Mouse (Mus musculus) lung, postnatal 10 days (tissue): Measurements from ENCODE around the gene Csrnp1.
"Not testable (repeated sequence)": the region's sequence is repeated elsewhere in the genome, so short reads cannot be mapped to it uniquely, and the experiment has no call there.

Experiments
- DNase-seq: peaks from one replicate; pipeline ENCODE4 v3.0.0; 2021

Csrnp1 gene

DNA sequence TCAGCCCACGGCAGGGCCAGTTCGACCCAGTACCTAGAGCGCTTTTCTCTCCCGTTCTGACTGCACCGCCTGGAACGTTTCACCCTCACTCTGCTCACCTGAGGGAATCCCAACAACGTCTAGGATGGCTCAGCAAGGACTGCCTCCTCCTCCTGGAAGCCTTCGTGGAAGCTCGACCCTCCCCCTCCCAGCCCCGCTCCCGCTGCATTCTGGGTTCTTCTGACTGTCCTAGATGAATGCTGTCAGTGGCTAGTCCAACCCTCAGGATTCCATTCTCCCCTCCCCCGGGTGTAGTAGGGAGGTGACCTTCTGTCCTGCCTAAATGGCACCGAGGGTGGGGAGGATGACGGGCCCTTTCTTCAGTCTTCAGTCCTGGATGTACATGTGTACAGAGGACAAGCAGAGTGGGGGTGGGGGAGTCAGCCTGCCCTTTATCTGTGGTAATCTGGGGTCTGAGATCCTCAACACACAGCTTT lies at the start of gene Csrnp1:
Gene Csrnp1 (minus strand): TSS at position 123 of the 476 bp plus-strand sequence.
- DNase-seq = peak; percentile 52

GRCm38 (mm10) chr9:120032710-120033109 lies 48.3 kb upstream of the Csrnp1 start:
- no peak for DNase-seq

- no peak for DNase-seq
Observed at GRCm38 (mm10) chr9:120030421-120030820, 46.0 kb upstream of the Csrnp1 start.

DNA sequence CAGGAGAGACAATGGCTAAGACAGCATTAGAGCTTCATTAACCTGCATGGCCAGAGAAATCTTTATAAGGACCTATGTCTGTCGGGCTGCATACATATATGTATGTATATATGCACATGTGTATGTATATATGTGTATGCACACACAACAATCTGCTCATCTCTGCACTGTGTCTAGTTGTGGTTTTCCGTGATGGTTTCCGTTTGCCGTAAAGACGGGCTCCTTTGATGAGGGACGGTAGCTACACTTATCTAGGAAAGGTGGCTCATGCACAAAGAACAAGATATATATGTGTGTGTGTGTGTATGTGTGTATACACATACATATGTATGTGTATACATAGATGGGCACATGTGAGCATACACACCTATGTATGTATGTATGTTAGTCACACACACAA lies 45.4 kb upstream of the Csrnp1 start:
- no peak for DNase-seq

GRCm38 (mm10) chr9:120027401-120028151 lies 43.1 kb upstream of the Csrnp1 start:
- DNase-seq = peak; percentile 66

DNA sequence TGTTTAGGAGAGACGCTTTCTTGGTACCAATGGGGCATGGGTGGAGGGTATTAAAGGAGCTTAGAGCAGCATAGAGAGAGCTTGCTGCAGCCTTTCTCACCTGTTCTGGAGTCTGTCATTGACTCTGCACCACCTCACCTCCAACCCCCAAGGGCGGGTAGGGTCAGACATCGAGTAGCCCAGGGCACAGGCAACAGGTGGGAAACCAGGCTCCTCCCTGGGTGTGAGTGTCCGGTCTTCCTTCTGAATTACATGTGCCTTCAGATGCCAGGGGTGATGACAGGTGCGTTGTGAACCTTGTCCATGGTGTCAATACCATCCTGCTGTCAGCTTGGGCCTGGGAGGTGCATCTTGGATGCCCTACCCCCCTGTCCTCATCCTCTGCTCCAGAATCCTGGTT lies 40.2 kb upstream of the Csrnp1 start:
- DNase-seq = no peak

DNA sequence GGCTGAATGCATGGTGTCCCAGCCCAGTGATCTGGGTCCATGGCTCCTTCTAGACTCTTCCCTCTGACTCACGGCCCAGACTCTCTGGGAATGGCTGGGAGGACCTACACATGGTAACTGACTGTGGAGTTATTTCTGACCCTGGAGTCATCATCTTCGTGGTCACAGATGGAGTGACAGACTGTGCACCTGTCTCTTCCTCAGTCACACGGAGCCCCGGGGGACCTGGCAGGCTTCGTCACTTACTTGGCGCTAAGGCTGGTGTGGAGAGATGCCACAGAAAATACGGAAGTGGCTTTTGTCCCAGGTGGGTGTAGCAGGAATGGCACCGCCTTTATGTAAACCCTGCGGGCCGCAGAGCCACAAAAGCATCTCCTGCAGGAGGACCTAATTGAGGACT lies 39.7 kb upstream of the Csrnp1 start:
- no peak for DNase-seq

DNA sequence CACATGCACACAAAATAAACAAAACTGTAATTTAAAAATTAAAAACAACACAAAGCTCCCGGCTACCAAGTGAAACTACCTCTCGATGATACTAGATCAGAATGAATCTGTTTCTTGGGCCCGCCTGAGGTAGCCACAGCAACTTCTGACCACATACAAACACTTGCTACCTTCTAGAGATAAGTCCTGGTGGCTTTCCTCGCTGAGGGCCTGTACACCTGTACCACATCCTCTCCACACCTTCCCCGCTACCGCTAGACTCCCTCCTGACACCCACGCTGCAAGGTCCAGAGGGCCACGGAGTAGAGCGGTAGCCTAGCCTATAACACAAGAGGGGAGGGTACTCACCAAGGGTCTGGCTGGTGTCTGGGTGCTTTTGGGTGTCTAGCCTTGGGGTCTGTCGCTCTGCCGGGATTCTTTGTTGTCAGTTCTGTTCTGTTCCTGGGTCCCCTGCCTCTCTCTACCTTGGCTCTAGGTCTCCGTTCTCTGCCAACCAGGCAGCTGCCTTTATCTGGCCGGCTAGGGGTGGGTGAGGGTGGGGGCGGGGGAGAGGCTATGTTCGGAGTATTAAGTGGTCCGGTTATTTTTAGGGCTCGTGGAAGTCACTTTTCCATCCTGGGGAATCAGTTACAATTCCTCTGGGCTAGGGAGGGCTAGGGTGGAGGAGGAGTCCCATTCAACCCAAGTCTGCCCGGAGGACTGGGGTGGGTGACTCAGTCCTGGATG lies 38.8 kb upstream of the Csrnp1 start, which contains the start of gene Xirp1:
Gene Xirp1 (minus strand): TSS at position 513 of the 726 bp plus-strand sequence.
- no peak for DNase-seq

- DNase-seq = no peak
Observed at GRCm38 (mm10) chr9:120021164-120021563, 36.7 kb upstream of the Csrnp1 start.

DNA sequence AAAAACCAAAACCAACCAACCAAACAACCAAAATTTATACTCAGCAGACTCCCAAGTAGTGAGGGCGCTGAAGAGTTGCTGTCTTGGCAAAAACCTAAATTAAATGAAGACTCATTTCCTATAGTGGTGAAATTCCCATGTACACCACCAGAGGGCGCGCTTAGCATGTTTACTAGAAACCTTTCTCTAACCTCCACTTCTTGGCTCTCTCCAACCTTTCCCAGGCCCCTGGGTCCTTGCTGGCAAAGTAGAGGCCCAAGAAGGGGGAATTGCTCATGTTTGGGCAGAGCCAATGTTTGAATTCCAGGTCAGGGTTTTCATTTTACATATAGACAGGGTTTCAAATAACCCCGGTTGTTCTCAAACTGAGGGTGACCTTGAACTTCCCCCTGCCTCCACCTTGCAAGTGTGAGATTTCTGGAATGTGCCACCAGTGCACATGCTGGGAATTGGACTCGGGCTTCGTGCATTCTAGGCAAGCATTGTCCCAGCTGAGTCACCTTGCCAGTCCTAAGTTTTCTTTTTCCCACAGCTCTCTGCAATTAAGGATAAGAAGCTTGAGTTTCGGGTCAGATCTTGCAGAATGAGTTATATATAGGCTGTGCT lies 35.9 kb upstream of the Csrnp1 start:
- DNase-seq = peak; percentile 87

DNA sequence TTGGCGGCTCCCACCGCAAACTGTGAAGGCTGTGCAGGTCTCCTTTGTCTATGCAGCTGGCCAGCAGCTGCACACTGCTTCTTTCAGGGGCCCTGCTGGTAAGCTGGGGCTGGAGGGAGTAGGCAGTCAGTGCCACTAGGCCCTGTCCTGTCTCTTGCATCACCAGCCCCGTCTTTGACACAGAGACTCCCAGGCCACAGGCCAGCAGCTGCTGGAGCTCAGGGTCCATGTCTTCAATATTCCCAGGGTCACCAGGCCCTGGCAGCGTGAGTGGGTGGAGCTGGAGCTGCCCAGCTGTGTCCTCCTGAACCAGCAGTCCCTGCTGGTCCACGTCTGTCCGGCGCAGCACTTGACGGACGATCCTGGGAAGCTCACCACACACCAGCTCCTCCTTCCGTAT lies 32.5 kb upstream of the Csrnp1 start:
- DNase-seq = peak; percentile 65

DNA sequence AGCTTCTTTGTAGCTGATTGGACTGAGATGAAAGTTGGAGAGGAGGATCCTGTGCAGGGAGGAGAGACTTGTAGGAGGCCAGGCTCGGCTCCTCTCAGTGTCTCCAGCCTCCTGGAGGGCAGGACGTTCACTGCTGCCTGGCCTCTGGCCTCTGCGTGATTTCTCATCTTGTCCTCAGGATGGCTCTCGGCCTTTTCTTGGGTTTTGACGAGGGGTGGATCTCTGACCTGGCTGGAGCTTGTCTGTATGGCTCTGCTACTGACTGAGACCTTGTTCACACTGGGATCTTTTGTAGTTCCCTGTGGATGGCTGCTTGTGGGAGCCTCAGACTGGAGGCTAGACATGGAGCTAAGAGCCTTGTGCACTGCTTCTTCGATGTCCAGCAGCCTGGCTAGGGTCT lies 30.4 kb upstream of the Csrnp1 start:
- DNase-seq = no peak

GRCm38 (mm10) chr9:120013251-120013820 lies 28.9 kb upstream of the Csrnp1 start:
- DNase-seq = no peak

- no peak for DNase-seq
Observed at GRCm38 (mm10) chr9:120012781-120013180, 28.3 kb upstream of the Csrnp1 start.

- not testable (repeated sequence) for DNase-seq
Observed at GRCm38 (mm10) chr9:120012161-120012560, 27.7 kb upstream of the Csrnp1 start.

GRCm38 (mm10) chr9:120011533-120011932 lies 27.1 kb upstream of the Csrnp1 start:
- peak; percentile 88 for DNase-seq

DNA sequence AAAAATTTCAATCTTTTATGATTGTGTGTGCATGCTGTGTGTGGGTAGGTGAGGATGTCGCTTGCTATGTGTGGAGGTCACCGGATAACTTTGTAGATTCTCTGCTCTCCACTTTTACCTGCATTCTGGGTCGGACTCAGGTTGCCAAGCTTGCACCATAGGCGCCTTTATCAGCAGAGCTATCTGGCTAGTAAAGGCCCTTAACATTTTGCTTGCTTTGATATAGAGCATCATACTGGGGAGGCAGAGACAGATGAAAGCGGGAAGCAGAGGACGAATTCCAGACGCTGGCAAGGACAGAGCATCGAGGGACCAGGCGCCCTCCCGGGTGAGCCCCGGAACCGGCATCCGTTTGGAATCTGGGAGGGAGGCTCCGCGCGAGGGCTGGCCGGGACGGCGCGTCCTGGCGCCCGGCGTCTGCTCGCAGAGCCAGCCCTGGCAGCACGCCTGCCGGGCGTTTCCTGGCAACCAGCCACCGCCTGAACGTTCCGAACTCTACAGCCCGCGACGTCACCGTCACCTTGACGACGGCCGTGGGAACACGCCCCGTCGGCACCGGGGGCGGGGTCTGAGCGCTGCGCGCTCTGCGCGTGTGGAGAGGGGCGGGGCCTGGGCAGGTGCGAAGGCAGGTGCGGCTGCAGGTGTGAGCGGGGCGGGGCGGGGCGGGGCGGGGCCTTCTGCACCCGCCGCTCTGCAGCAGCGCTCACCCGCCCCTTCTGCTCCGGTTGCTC lies 26.5 kb upstream of the Csrnp1 start:
- peak; percentile 98 for DNase-seq

GRCm38 (mm10) chr9:120009871-120010270 lies 25.4 kb upstream of the Csrnp1 start:
- DNase-seq = no peak

DNA sequence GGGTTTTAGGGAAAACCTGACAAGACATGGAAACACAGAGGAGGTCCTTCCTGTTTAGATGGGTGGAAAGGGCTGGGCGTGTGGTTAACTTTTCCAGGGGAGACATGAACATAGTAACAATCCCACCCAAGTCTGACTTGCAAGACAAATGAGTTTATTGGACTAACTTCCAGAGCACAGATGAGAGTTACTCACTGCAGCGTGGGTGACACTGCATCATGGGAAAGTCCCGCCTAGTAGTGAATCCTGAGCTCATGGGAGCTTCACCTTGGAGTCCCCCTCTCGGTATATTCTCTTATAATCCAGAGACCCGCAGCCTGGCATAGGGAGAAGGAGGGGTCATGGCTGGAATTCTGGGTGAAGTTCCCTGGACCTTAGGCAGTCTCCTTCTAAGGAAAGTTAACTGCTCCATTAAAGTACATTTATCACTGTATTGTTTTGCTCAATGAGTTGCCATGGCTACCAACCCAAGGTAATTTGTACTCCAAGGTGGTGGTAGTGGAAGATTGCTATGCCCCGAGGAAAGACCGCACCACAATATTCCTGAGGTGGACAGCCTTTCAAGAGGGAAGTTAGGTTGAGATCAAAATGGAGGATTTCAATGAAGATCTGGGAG lies 24.9 kb upstream of the Csrnp1 start:
- DNase-seq = no peak

DNA sequence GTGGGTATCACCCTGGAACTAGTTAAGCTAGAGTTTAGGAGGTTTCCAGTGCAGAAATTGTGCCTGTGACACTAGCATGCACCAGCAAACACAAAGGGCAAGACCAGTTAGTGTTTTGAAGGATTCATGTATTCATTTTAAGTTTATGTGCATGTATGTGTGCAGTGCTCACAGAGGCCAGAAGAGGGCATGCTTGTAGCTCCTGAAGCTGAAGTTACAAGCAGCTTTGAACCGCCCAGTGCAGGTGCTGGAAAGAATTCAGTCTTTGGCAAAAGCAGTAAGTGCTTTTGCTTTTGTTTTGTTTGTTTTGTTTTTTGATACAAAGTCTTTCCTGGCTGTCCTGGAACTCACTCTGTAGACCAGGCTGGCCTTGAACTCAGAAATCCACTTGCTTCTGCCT lies 23.4 kb upstream of the Csrnp1 start:
- no peak for DNase-seq

DNA sequence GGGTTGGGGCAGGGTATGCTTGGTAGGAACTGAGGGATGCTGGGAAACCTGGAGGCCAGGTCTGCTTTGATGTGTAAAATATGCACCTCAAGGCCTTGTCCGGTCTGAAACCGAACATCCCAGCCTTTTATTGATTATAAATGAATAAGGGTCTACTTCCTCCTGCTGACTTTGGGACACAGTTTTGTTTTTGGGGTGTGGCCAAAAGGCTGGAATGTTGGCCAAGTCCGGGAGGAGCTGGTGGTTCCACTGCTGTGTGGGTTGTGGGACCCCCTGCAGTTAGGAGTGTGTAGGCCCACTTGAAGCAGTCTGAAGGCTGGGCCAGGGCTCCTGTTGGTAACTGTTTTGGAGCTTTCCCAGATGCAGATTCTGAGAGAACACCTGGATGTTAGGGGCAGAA lies 21.5 kb upstream of the Csrnp1 start:
- DNase-seq = peak; percentile 50

DNA sequence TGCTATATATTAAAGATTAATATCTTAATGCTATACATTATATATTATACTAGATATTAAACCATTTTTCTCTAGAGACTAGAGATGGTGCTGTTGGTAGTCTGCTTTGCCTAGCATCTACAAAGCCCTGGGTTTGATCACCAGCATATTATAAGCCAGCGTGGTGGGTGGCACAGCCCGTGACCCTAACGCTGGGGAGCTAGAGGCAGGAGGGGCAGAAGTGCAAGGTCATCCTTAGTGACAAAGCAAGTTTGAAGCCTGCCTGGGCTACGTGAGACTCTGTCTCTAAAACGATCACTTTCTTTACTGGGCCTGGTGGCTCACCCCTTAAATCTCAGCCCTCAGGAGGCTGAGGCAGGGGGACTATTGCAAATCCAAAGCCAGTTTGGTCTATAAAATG lies 18.4 kb upstream of the Csrnp1 start:
- DNase-seq = no peak
